Mouse (Mus musculus) T-helper 1 cell (primary cell): ENCODE measurements around the gene 1700084M14Rik.
"Not testable (repeated sequence)": the region's sequence is repeated elsewhere in the genome, so short reads cannot be mapped to it uniquely, and the experiment has no call there.

Experiments used
- in situ Hi-C: fragments of 300-600 bp; cut with MboI, MseI; formaldehyde crosslinking; loops from one replicate; pipeline ENCODE4 v1.15.1; 2025; ENCODE audit warnings: high pct_unique_total_duplicates

1700084M14Rik gene

DNA sequence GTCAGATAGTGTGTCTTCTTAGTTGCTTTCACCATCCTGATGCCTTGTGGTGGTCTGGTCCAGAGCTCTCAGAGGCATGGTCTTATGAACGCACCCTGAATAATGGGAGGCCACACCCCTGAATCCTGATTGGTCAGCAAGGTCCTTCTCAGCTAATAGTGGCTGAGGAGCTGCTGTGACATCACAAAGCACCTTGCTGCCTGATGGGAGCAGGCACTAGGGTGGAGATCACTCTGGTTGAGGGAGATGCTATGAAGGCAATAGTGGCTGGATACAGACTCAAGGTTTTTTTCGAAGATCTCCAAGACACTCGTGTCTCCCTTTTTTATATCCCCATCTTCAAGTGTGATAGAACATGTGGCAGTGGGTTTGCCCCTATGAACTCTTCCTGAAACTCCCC lies at the start of gene 1700084M14Rik:
Gene 1700084M14Rik (minus strand): TSS at position 101 of the 400 bp plus-strand sequence.
- in situ Hi-C loops = not testable (repeated sequence)
